Mouse (Mus musculus): Measurements from ENCODE around the gene Ptpre. TPM values are rescaled to one million over a fixed set of nuclear protein-coding genes. Genes with fewer than 3 reads are reported as not detected.
A peak's percentile ranks its signal among the peaks of the same experiment; 100 is the strongest.

Gene Ptpre
- polyA plus RNA-seq, 1 experiment from 2014 or later: 3.1 TPM

DNA sequence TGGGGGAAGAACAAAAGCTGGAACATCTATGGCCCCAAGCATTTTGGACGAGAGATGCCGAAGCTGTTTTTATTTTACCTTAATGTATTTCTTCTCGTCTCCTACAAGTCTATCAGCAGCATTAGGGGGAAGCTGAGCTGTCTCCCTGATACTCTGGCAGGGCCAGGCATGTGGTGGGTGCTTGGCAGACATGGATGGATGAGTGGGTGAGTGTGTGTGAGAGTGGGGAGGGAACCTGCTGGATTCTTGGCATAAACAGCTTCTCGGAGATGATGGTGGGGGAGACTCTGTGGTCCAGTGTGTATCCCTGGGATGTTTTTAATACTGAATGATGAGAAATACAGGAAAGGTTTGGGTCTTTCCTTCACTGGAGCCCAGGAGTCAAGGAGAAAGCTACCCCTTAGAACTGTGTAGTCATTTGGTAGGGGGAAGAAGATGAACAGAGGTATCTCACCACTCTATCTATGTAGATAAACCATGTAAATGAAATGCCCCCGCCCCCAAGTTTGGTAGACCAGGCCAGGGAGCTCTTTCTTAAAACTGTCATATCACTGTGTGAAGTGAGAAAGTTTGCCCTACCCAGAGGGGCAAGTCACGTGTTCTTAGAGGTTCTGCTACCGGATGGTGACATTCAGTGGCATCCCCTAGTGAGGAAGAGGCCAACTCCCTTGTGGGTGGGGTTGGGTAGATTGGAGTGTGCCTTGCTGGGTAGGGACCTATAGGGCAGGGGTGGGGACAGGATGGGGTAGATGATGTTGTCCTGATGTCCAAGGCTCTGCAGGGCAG lies 43.2 kb downstream of the Ptpre start:
- Histone ChIP-seq H3K4me2 (ENCODE audit: low read depth, low read length) (no peak overlapping the region), H3K36me3 (ENCODE audit: control insufficient read depth, insufficient read depth) (no peaks in the 10 kb centered on the region), H3K27me3 (ENCODE audit: control insufficient read depth, insufficient read depth, low read length) (no peaks in the 10 kb centered on the region), H3K9me3 (replicated peaks; ENCODE audit: control insufficient read depth, low read length) (no peaks in the 10 kb centered on the region), H3K9ac (ENCODE audit: low read length) (no peak overlapping the region), H3K27ac (ENCODE audit: low read length) (no peak overlapping the region), H3K4me3 (ENCODE audit: low read length) (no peak overlapping the region), H3K4me1 (ENCODE audit: control insufficient read depth, insufficient read depth, low read length) (0 out of 2 replicates have a peak, but pooled peaks cover 2% of the 10 kb centered on the region)
- 70% methylated on average over 7 of the region's 7 CpGs for WGBS
- ATAC-seq (replicated peaks; ENCODE audit: extremely low read depth, insufficient read depth, low FRiP score): peak; percentile 64

DNA sequence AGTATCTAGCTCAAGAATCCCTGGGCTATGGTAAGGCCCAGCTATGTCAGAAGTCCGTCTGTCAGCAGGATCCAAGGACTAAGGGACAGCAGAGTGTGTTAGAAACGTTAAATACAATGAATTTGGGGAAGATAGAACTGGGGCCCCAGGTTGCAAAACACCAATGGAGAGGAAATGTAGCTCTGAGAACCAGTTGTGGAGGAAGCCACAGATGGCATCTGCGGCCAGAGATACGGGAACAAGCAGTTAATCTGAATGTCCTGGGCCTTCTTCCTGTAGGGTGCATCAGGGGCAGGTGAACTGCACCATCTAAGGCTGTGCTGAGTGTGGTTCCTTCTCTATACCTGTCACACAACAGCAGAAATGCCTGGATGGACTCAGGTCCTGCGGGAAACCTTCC lies 43.8 kb downstream of the Ptpre start:
- 68% methylated on average over 5 of the region's 5 CpGs for WGBS
- Histone ChIP-seq H3K27me3 (ENCODE audit: control insufficient read depth, insufficient read depth, low read length) (no peaks in the 10 kb centered on the region), H3K4me1 (ENCODE audit: control insufficient read depth, insufficient read depth, low read length) (0 out of 2 replicates have a peak, but pooled peaks cover 2% of the 10 kb centered on the region), H3K9me3 (replicated peaks; ENCODE audit: control insufficient read depth, low read length) (no peaks in the 10 kb centered on the region), H3K27ac (ENCODE audit: low read length) (no peak overlapping the region), H3K36me3 (ENCODE audit: control insufficient read depth, insufficient read depth) (no peaks in the 10 kb centered on the region), H3K9ac (ENCODE audit: low read length) (no peak overlapping the region), H3K4me3 (ENCODE audit: low read length) (no peak overlapping the region), H3K4me2 (ENCODE audit: low read depth, low read length) (no peak overlapping the region)
- ATAC-seq (replicated peaks; ENCODE audit: extremely low read depth, insufficient read depth, low FRiP score): peak; percentile 28; the same call in 1 of the 2 replicates

DNA sequence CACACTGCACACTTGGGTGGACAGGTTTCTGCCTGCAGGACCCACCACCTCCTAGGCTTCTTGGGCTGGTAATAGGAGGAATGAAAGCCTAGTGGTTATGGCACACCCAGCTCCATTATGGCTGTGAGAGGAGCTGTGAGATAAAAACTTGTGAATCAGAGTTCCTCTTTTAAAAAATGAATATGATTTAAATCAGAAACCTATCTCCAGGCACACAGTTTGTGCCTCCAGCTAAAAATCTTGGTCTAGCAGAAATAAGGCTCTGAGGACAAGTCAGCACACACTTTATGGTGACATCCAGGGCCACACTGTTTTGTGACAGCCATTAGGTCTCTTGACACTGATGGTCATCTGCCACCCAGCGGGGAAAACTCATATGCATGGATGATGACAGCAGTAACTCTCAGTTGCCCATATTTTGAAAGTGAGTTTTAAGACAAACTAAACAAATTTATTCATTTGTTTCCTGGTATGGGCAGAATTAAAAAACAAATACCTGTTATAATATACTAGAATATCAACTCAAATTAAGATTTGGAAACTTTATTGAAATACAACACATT lies 47.9 kb downstream of the Ptpre start:
- Histone ChIP-seq H3K36me3 (ENCODE audit: control insufficient read depth, insufficient read depth) (no peaks in the 10 kb centered on the region), H3K27ac (ENCODE audit: low read length) (no peak overlapping the region), H3K4me1 (ENCODE audit: control insufficient read depth, insufficient read depth, low read length) (peaks cover 2% of the 10 kb centered on the region; the same call in 1 of the 2 replicates), H3K27me3 (ENCODE audit: control insufficient read depth, insufficient read depth, low read length) (no peaks in the 10 kb centered on the region), H3K4me3 (ENCODE audit: low read length) (no peak overlapping the region), H3K9ac (ENCODE audit: low read length) (no peak overlapping the region), H3K4me2 (ENCODE audit: low read depth, low read length) (no peak overlapping the region), H3K9me3 (replicated peaks; ENCODE audit: control insufficient read depth, low read length) (no peaks in the 10 kb centered on the region)
- 77% methylated on average over 1 of the region's 1 CpGs for WGBS
- no peak for ATAC-seq (replicated peaks; ENCODE audit: extremely low read depth, insufficient read depth, low FRiP score)

DNA sequence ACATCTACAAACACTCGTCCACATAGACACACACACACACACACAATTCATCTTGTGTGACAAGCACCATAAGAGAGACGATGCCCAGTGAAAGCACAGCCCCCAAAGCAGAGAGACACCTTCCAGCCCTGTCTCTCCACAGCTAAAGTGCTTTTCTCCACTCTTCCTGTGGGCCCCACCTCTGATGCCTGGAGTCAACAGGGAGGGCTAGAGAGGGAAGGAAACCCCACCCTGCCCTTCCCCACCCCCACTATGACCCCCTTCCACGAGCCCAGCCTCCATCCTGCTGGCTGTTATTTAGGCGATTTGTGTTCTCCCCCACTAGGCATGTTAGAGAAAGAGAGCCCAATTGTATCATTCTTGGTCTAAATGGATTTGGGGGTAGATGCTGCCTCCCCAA lies 49.1 kb downstream of the Ptpre start:
- Histone ChIP-seq H3K4me3 (ENCODE audit: low read length) (no peak overlapping the region), H3K4me1 (ENCODE audit: control insufficient read depth, insufficient read depth, low read length) (peaks cover 2% of the 10 kb centered on the region; the same call in 1 of the 2 replicates), H3K27me3 (ENCODE audit: control insufficient read depth, insufficient read depth, low read length) (no peaks in the 10 kb centered on the region), H3K9me3 (replicated peaks; ENCODE audit: control insufficient read depth, low read length) (no peaks in the 10 kb centered on the region), H3K36me3 (ENCODE audit: control insufficient read depth, insufficient read depth) (no peaks in the 10 kb centered on the region), H3K27ac (ENCODE audit: low read length) (peak overlapping the region; percentile 20; the same call in 1 of the 2 replicates), H3K9ac (ENCODE audit: low read length) (no peak overlapping the region), H3K4me2 (ENCODE audit: low read depth, low read length) (no peak overlapping the region)
- 32% methylated on average over 4 of the region's 4 CpGs for WGBS
- ATAC-seq (replicated peaks; ENCODE audit: extremely low read depth, insufficient read depth, low FRiP score): no peak

DNA sequence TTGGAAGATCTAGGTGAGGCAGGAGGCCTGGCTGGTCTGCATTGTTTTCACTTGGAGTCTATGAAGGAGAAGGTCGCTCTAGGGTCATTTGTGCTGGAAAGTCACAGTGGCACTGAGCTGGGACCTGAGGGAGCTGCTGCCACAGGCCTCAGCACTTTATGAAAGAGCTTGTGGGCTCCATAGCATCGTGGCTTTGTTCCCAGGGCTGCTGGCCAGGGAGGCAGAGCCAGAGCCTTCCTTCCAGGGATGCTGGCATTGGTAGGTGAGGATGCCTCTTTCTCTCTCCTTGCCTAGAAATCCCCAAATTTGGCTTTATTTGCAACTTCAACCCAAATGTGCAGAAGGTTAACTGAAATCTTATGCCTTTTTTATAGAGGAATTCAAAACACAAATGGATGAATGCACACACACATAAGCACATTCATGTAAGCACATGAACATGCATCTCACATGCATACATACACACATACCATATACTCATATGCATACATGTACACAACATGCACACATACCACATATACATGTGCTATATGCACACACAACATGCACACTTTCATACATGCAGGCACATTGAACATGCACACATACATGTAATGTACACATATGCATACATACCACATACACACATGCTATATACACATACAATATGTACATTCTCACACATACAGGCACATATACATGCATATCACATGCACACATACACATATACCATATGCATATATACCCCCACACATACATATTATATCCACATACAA lies 50.7 kb downstream of the Ptpre start:
- no peak overlapping the region for H3K27ac ChIP-seq (ENCODE audit: low read length)
- no peak overlapping the region for H3K4me2 ChIP-seq (ENCODE audit: low read depth, low read length)
- peaks cover 2% of the 10 kb centered on the region; the same call in 1 of the 2 replicates for H3K4me1 ChIP-seq (ENCODE audit: control insufficient read depth, insufficient read depth, low read length)
- no peaks in the 10 kb centered on the region; the same call in 1 of the 2 replicates for H3K27me3 ChIP-seq (ENCODE audit: control insufficient read depth, insufficient read depth, low read length)
- no peak for ATAC-seq (replicated peaks; ENCODE audit: extremely low read depth, insufficient read depth, low FRiP score)
- 46% methylated on average over 2 of the region's 2 CpGs for WGBS
- H3K36me3 ChIP-seq (ENCODE audit: control insufficient read depth, insufficient read depth): no peaks in the 10 kb centered on the region
- no peak overlapping the region; the same call in 1 of the 2 replicates for H3K9ac ChIP-seq (ENCODE audit: low read length)
- no peak overlapping the region for H3K4me3 ChIP-seq (ENCODE audit: low read length)
- H3K9me3 ChIP-seq (replicated peaks; ENCODE audit: control insufficient read depth, low read length): no peaks in the 10 kb centered on the region

DNA sequence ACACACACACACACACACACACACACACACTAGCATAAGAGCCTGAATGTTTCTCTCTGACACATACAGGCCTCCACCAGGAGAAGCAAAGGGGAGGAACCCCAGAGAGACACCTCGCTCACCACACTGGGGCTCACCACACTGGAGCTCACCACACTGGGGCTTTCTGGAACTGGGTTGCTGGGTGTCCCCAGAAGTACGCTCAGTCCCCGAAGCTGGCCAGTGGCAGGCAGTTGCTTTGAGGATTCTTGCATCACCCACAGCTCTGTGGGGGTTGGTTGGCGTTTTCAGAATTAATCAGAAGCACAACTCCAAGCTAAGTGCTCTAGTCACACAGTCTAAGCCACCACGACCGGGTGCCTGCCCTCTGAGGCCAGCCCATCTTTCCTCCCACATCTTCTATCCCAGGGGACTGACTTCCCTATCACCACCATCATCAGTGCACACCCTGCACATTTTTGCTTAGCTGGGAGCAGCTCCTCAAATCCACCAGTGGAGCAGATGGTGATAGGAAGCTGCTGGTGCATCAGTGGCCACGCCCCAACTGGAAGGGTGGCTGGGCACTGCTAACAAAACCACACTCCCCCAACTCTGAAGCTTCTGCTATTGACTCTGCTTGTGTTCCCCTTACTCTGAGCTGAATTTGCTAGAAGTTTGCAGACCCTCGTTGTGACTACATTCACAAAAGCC lies 51.5 kb downstream of the Ptpre start:
- Histone ChIP-seq H3K9me3 (replicated peaks; ENCODE audit: control insufficient read depth, low read length) (no peaks in the 10 kb centered on the region), H3K4me2 (ENCODE audit: low read depth, low read length) (no peak overlapping the region), H3K9ac (ENCODE audit: low read length) (no peak overlapping the region), H3K36me3 (ENCODE audit: control insufficient read depth, insufficient read depth) (no peaks in the 10 kb centered on the region), H3K4me1 (ENCODE audit: control insufficient read depth, insufficient read depth, low read length) (peaks cover 2% of the 10 kb centered on the region; the same call in 1 of the 2 replicates), H3K4me3 (ENCODE audit: low read length) (no peak overlapping the region), H3K27ac (ENCODE audit: low read length) (no peak overlapping the region), H3K27me3 (ENCODE audit: control insufficient read depth, insufficient read depth, low read length) (no peaks in the 10 kb centered on the region; the same call in 1 of the 2 replicates)
- 66% methylated on average over 8 of the region's 8 CpGs for WGBS
- ATAC-seq (replicated peaks; ENCODE audit: extremely low read depth, insufficient read depth, low FRiP score): no peak

DNA sequence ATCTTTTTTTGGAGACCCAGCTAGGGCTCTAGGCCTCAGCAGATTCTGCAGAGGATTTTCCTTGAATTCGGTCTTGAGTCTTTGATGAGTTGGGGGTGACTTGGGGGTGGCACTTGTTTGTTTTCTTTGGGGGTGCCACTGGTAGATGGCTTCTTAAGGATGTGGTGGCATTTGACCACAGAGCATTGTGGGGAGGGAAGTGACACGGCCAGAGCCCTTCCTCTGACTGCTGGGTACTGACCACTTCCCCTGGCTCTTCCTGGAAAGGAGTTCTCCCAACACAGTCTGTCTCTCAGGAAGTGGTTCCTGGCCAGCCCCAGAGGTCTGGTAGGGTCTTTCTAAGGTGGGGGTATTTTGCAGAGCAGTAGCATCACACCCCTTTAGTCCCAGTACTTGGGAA lies 54.2 kb downstream of the Ptpre start:
- H3K4me2 ChIP-seq (ENCODE audit: low read depth, low read length): no peak overlapping the region
- no peaks in the 10 kb centered on the region for H3K36me3 ChIP-seq (ENCODE audit: control insufficient read depth, insufficient read depth)
- ATAC-seq (replicated peaks; ENCODE audit: extremely low read depth, insufficient read depth, low FRiP score): no peak
- no peaks in the 10 kb centered on the region for H3K9me3 ChIP-seq (replicated peaks; ENCODE audit: control insufficient read depth, low read length)
- H3K4me1 ChIP-seq (ENCODE audit: control insufficient read depth, insufficient read depth, low read length): peaks cover 10% of the 10 kb centered on the region
- WGBS: 73% methylated on average over 2 of the region's 2 CpGs
- no peak overlapping the region for H3K27ac ChIP-seq (ENCODE audit: low read length)
- H3K9ac ChIP-seq (ENCODE audit: low read length): no peak overlapping the region
- no peak overlapping the region for H3K4me3 ChIP-seq (ENCODE audit: low read length)
- H3K27me3 ChIP-seq (ENCODE audit: control insufficient read depth, insufficient read depth, low read length): no peaks in the 10 kb centered on the region; the same call in 1 of the 2 replicates

DNA sequence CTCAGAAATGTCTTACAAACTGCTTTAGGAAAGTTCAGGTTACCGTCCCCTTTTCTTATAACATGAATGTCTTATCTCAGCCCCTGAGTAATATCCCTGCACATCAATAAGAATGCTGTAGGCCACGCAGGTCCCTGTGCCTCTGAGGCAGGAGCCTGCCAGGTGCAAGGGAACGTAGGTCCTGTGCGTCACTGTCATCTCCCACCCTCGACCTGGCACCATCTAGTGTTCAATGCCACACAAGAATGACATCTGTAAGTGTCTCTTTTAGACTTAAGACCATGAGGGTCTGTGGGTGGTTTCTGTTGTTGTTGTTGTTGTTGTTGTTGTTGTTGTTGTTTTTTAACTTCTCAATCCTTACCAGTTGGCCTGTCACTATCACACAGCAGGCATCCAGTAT lies 56.0 kb downstream of the Ptpre start:
- no peaks in the 10 kb centered on the region; the same call in 1 of the 2 replicates for H3K27me3 ChIP-seq (ENCODE audit: control insufficient read depth, insufficient read depth, low read length)
- 68% methylated on average over 5 of the region's 5 CpGs for WGBS
- no peak overlapping the region for H3K27ac ChIP-seq (ENCODE audit: low read length)
- no peak overlapping the region for H3K9ac ChIP-seq (ENCODE audit: low read length)
- H3K4me3 ChIP-seq (ENCODE audit: low read length): no peak overlapping the region
- H3K4me2 ChIP-seq (ENCODE audit: low read depth, low read length): no peak overlapping the region
- no peaks in the 10 kb centered on the region for H3K9me3 ChIP-seq (replicated peaks; ENCODE audit: control insufficient read depth, low read length)
- no peak for ATAC-seq (replicated peaks; ENCODE audit: extremely low read depth, insufficient read depth, low FRiP score)
- no peaks in the 10 kb centered on the region for H3K36me3 ChIP-seq (ENCODE audit: control insufficient read depth, insufficient read depth)
- H3K4me1 ChIP-seq (ENCODE audit: control insufficient read depth, insufficient read depth, low read length): peaks cover 26% of the 10 kb centered on the region

Measured in heart, embryonic 16.5 days (tissue).